Mouse (Mus musculus): ENCODE data around the gene Tspan6.

DNA sequence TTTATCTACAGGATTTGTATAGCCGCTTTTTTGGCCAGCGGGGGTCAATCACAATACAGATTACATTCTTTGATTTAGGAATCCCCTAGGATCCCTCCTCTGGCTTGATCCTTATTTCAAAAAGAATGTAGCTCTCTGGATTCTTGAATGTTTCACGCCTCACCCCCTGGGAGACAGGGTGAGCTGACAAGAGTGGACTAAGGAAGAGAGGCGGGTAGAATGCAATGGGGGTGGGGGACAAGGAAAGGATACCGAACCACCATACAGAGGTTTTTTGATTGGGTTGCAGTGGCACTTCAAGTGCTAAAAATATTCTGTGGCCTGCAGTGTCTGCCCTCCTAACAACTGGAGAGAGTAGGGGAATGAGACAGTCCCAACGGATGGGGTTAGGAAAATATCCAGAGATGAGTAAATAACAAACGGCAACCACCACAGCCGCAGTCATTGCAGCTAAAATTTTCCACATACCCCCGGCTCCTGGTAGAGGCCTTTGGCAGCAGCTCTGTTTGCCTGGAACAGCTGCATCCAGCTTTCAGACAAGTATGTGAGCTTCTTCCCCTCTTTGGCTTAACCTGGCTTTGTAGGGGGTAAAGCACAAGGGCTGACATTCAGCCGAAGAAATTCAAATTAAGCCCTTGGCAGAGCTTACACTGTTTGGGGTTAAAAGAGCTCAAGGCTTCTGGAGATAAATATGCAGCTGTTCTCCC is 13.3 kb upstream of the Tspan6 start:
- TF ChIP-seq CTCF (IDR thresholded peaks at IDR 0.05; ENCODE audit: low read depth) (no peak), EP300 (IDR thresholded peaks at IDR 0.05; ENCODE audit: low read depth) (no peak)
